Mouse (Mus musculus) embryonic facial prominence, embryonic 10.5 days (tissue): Measurements from ENCODE around the gene Zdhhc6. TPM values are rescaled to one million over a fixed set of nuclear protein-coding genes. Genes with fewer than 3 reads are reported as not detected.

ENCODE experiments used
- DNase-seq: peaks from one replicate; pipeline ENCODE4 v3.0.0-alpha.2; 2017; ENCODE audit warnings: low spot score
- H3K27ac ChIP-seq: fragments of 300-500 bp; sonication (generic); replicated peaks from 2 replicates; pipeline ENCODE4 v1.5.1; 2016; ENCODE audit warnings: mild to moderate bottlenecking
- H3K27me3 ChIP-seq: fragments of 300-500 bp; sonication (generic); replicated peaks from 2 replicates; pipeline ENCODE4 v1.6.1; 2016; ENCODE audit warnings: low read depth, mild to moderate bottlenecking; ENCODE audit not compliant: poor library complexity, severe bottlenecking
- H3K36me3 ChIP-seq: fragments of 300-500 bp; sonication (generic); replicated peaks from 2 replicates; pipeline ENCODE4 v1.6.1; 2016; ENCODE audit warnings: mild to moderate bottlenecking, moderate library complexity
- H3K4me1 ChIP-seq: fragments of 300-500 bp; sonication (generic); 2 replicates; pipeline ENCODE4 v1.6.1; 2016
- H3K4me3 ChIP-seq: fragments of 300-500 bp; sonication (generic); 2 replicates; pipeline ENCODE4 v1.5.1; 2016; ENCODE audit warnings: mild to moderate bottlenecking, moderate library complexity
- H3K9me3 ChIP-seq: fragments of 300-500 bp; sonication (generic); 2 replicates; pipeline ENCODE4 v1.6.1; 2016; ENCODE audit warnings: mild to moderate bottlenecking
- WGBS: fragments of 180-500 bp; shearing (Covaris S2); methylation state at CpG from one replicate; pipeline ENCODE4 v1.1.7; 2016; 5-methylcytosine and 5-hydroxymethylcytosine counted together
- polyA plus RNA-seq: library from polyadenylated mRNA; unstranded; fragments of >200 nt; fragmentation: Nextera tagmentation; extraction: Ambion mirVana; gene quantifications from 2 replicates; pipeline ENCODE4 v1.2.1, GENCODE M21; 2016

Zdhhc6 gene
- 112 and 115 TPM in 2 replicates for polyA plus RNA-seq

GRCm38 (mm10) chr19:55315452-55316108, at the start of gene Zdhhc6:
Zdhhc6 (minus strand) TSS chr19:55316032.
- Histone ChIP-seq H3K4me3 (peak within 1 kb of the TSS; percentile 78), H3K27me3 (no peaks in the 10 kb centered on the region), H3K36me3 (peaks cover 27% of the 10 kb centered on the region), H3K4me1 (peaks cover 22% of the 10 kb centered on the region), H3K9me3 (no peaks in the 10 kb centered on the region), H3K27ac (peak within 1 kb of the TSS; percentile 90)
- peak; percentile 84 for DNase-seq
- under 1% methylated on average over 60 of the region's 60 CpGs for WGBS

GRCm38 (mm10) chr19:55362606-55363005, 46.8 kb upstream of the Zdhhc6 start:
- Histone ChIP-seq H3K9me3 (no peaks in the 10 kb centered on the region), H3K27me3 (no peaks in the 10 kb centered on the region), H3K4me3 (no peak overlapping the region), H3K27ac (no peak overlapping the region), H3K36me3 (no peaks in the 10 kb centered on the region), H3K4me1 (no peaks in the 10 kb centered on the region)
- DNase-seq: no peak
- 92% methylated on average over 9 of the region's 9 CpGs for WGBS

GRCm38 (mm10) chr19:55350673-55351378, 35.0 kb upstream of the Zdhhc6 start:
- DNase-seq: no peak
- Histone ChIP-seq H3K9me3 (no peaks in the 10 kb centered on the region), H3K27ac (no peak overlapping the region), H3K4me3 (no peak overlapping the region), H3K36me3 (no peaks in the 10 kb centered on the region; the same call in 1 of the 2 replicates), H3K27me3 (no peaks in the 10 kb centered on the region), H3K4me1 (peaks cover 19% of the 10 kb centered on the region)
- 72% methylated on average over 9 of the region's 9 CpGs for WGBS

- Histone ChIP-seq H3K4me3 (no peak overlapping the region), H3K27me3 (no peaks in the 10 kb centered on the region), H3K9me3 (no peaks in the 10 kb centered on the region), H3K4me1 (peaks cover 19% of the 10 kb centered on the region), H3K27ac (no peak overlapping the region), H3K36me3 (peaks cover 7% of the 10 kb centered on the region; the same call in 1 of the 2 replicates)
- no peak for DNase-seq
- WGBS: 87% methylated on average over 3 of the region's 3 CpGs
Observed at GRCm38 (mm10) chr19:55348187-55348586, 32.4 kb upstream of the Zdhhc6 start.

GRCm38 (mm10) chr19:55343274-55343673, 27.4 kb upstream of the Zdhhc6 start:
- no peak overlapping the region for H3K4me3 ChIP-seq
- WGBS: 90% methylated on average over 9 of the region's 9 CpGs
- peaks cover 13% of the 10 kb centered on the region; the same call in 1 of the 2 replicates for H3K36me3 ChIP-seq
- no peak for DNase-seq
- H3K9me3 ChIP-seq: no peaks in the 10 kb centered on the region
- no peaks in the 10 kb centered on the region for H3K27me3 ChIP-seq
- no peak overlapping the region for H3K27ac ChIP-seq
- no peaks in the 10 kb centered on the region for H3K4me1 ChIP-seq

- H3K27ac ChIP-seq: no peak overlapping the region
- no peak overlapping the region for H3K4me3 ChIP-seq
- no peaks in the 10 kb centered on the region for H3K27me3 ChIP-seq
- no peak for DNase-seq
- H3K9me3 ChIP-seq: no peaks in the 10 kb centered on the region
- H3K36me3 ChIP-seq: peaks cover 13% of the 10 kb centered on the region; the same call in 1 of the 2 replicates
- H3K4me1 ChIP-seq: no peaks in the 10 kb centered on the region
- WGBS: 96% methylated on average over 7 of the region's 7 CpGs
Observed at GRCm38 (mm10) chr19:55342423-55342822, 26.6 kb upstream of the Zdhhc6 start.

GRCm38 (mm10) chr19:55341377-55341776, 25.5 kb upstream of the Zdhhc6 start:
- Histone ChIP-seq H3K4me1 (no peaks in the 10 kb centered on the region), H3K9me3 (no peaks in the 10 kb centered on the region), H3K27me3 (no peaks in the 10 kb centered on the region), H3K27ac (no peak overlapping the region), H3K4me3 (no peak overlapping the region), H3K36me3 (peaks cover 13% of the 10 kb centered on the region; the same call in 1 of the 2 replicates)
- DNase-seq: no peak
- WGBS: 80% methylated on average over 3 of the region's 3 CpGs

- WGBS: 94% methylated on average over 6 of the region's 6 CpGs
- Histone ChIP-seq H3K4me3 (no peak overlapping the region), H3K27ac (no peak overlapping the region), H3K36me3 (peaks cover 13% of the 10 kb centered on the region; the same call in 1 of the 2 replicates), H3K4me1 (no peaks in the 10 kb centered on the region), H3K9me3 (no peaks in the 10 kb centered on the region), H3K27me3 (no peaks in the 10 kb centered on the region)
- DNase-seq: no peak
Observed at GRCm38 (mm10) chr19:55340521-55340920, 24.7 kb upstream of the Zdhhc6 start.

- H3K9me3 ChIP-seq: no peaks in the 10 kb centered on the region
- H3K27ac ChIP-seq: no peak overlapping the region
- 90% methylated on average over 10 of the region's 10 CpGs for WGBS
- no peaks in the 10 kb centered on the region for H3K4me1 ChIP-seq
- peaks cover 5% of the 10 kb centered on the region; the same call in 1 of the 2 replicates for H3K36me3 ChIP-seq
- H3K27me3 ChIP-seq: no peaks in the 10 kb centered on the region
- DNase-seq: no peak
- no peak overlapping the region for H3K4me3 ChIP-seq
Observed at GRCm38 (mm10) chr19:55337664-55338063, 21.8 kb upstream of the Zdhhc6 start.

GRCm38 (mm10) chr19:55337066-55337465, 21.2 kb upstream of the Zdhhc6 start:
- DNase-seq: no peak
- Histone ChIP-seq H3K27me3 (no peaks in the 10 kb centered on the region), H3K4me3 (no peak overlapping the region), H3K9me3 (no peaks in the 10 kb centered on the region), H3K4me1 (no peaks in the 10 kb centered on the region), H3K36me3 (peaks cover 4% of the 10 kb centered on the region; the same call in 1 of the 2 replicates), H3K27ac (no peak overlapping the region)
- 87% methylated on average over 9 of the region's 9 CpGs for WGBS

GRCm38 (mm10) chr19:55336441-55336840, 20.6 kb upstream of the Zdhhc6 start:
- Histone ChIP-seq H3K9me3 (no peaks in the 10 kb centered on the region), H3K4me1 (no peaks in the 10 kb centered on the region), H3K27me3 (no peaks in the 10 kb centered on the region), H3K36me3 (peaks cover 5% of the 10 kb centered on the region), H3K4me3 (no peak overlapping the region), H3K27ac (no peak overlapping the region)
- DNase-seq: no peak
- 88% methylated on average over 12 of the region's 12 CpGs for WGBS

GRCm38 (mm10) chr19:55335881-55336280, 20.0 kb upstream of the Zdhhc6 start:
- WGBS: 90% methylated on average over 1 of the region's 1 CpGs
- Histone ChIP-seq H3K27ac (no peak overlapping the region), H3K4me1 (no peaks in the 10 kb centered on the region), H3K4me3 (no peak overlapping the region), H3K36me3 (peaks cover 10% of the 10 kb centered on the region), H3K27me3 (no peaks in the 10 kb centered on the region), H3K9me3 (no peaks in the 10 kb centered on the region)
- no peak for DNase-seq
